Mouse (Mus musculus): ENCODE results near the gene Myo18a.

Myo18a gene

GRCm38 (mm10) chr11:77896480-77896819 lies 133.4 kb downstream of the Myo18a start:
- in situ Hi-C loops (cut with MboI, MseI): no loop called here

GRCm38 (mm10) chr11:77896820-77897805 lies 134.1 kb downstream of the Myo18a start:
- in situ Hi-C loops (cut with MboI, MseI): no loop called here

GRCm38 (mm10) chr11:77900187-77900586 lies 137.1 kb downstream of the Myo18a start:
- in situ Hi-C loops (cut with MboI, MseI): no loop called here

- in situ Hi-C loops (cut with MboI, MseI): no loop called here
Measured at GRCm38 (mm10) chr11:77900696-77901095, 137.7 kb downstream of the Myo18a start.

- in situ Hi-C loops (cut with MboI, MseI): no loop called here
Measured at GRCm38 (mm10) chr11:77901366-77901765, 138.3 kb downstream of the Myo18a start.

GRCm38 (mm10) chr11:77901775-77902355 lies 138.8 kb downstream of the Myo18a start:
- in situ Hi-C loops (cut with MboI, MseI): no loop called here

- in situ Hi-C loops (cut with MboI, MseI): no loop called here
Measured at GRCm38 (mm10) chr11:77903761-77904160, 140.7 kb downstream of the Myo18a start.

GRCm38 (mm10) chr11:77904707-77905106 lies 141.7 kb downstream of the Myo18a start:
- in situ Hi-C loops (cut with MboI, MseI): no loop called here

- in situ Hi-C loops (cut with MboI, MseI): no loop called here
Measured at GRCm38 (mm10) chr11:77906097-77906687, 143.1 kb downstream of the Myo18a start.

GRCm38 (mm10) chr11:77906747-77907174 lies 143.7 kb downstream of the Myo18a start:
- in situ Hi-C loops (cut with MboI, MseI): no loop called here

- in situ Hi-C loops (cut with MboI, MseI): no loop called here
Measured at GRCm38 (mm10) chr11:77908468-77908867, 145.4 kb downstream of the Myo18a start.

GRCm38 (mm10) chr11:77909376-77909775 lies 146.3 kb downstream of the Myo18a start:
- in situ Hi-C loops (cut with MboI, MseI): no loop called here

- in situ Hi-C loops (cut with MboI, MseI): loop anchor here (5.0 kb wide), 1 partner anchor 62 kb away; no protein-coding TSS in a partner anchor
Measured at GRCm38 (mm10) chr11:77909776-77910175, 146.7 kb downstream of the Myo18a start.

- in situ Hi-C loops (cut with MboI, MseI): loop anchor here (5.0 kb wide), 1 partner anchor 66 kb away; no protein-coding TSS in a partner anchor
Measured at GRCm38 (mm10) chr11:77913505-77913904, 150.5 kb downstream of the Myo18a start.

GRCm38 (mm10) chr11:77914598-77915260 lies 151.7 kb downstream of the Myo18a start:
- in situ Hi-C loops (cut with MboI, MseI): loop anchor here (5.0 kb wide), 1 partner anchor 67 kb away; no protein-coding TSS in a partner anchor
